Mouse (Mus musculus): ENCODE data around the gene Ccdc172.
A peak's percentile ranks its signal among the peaks of the same experiment; 100 is the strongest.

Gene Ccdc172

GRCm38 (mm10) chr19:58511818-58512217 is at the start of gene Ccdc172:
TSS of gene Ccdc172 (plus strand) at chr19:58511993.
- DNase-seq: no peak

DNA sequence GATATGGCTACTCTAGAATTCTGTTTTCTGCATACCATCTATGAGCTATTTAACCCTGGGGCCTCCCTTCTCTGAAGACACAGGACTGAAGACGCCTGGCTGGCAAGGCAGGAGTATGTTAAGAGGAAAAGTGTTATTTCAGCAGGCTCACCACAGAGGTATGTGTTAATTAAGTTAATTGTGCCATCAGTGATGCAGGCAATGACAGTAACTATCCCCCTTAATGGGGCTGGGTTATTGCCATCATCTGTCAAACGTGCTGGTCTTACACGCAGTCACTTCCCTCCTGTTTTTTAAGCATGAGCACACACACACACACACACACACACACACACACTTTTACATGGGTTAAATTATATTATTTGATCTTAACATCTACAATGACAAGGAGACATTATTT is 48.0 kb upstream of the Ccdc172 start:
- no peak for DNase-seq

DNA sequence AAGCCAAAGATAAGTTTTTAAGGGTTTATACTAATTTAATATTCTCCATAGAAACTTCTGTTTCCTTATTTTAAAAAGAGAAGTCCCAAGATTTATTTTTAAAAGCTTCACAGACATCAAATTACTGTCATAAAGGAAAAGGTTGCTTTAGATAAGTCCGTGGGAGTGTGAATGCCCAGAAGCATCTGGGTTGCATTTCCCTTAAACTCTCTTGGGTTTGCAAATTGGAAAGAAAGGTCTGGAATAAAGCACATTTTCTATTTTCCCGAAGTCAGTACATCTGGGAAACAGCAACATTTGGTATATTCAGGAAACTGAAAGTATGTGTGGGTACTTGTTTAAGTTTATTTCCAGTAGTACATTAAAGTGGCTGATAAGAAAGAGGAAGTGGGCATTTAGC is 43.5 kb upstream of the Ccdc172 start:
- no peak for DNase-seq

DNA sequence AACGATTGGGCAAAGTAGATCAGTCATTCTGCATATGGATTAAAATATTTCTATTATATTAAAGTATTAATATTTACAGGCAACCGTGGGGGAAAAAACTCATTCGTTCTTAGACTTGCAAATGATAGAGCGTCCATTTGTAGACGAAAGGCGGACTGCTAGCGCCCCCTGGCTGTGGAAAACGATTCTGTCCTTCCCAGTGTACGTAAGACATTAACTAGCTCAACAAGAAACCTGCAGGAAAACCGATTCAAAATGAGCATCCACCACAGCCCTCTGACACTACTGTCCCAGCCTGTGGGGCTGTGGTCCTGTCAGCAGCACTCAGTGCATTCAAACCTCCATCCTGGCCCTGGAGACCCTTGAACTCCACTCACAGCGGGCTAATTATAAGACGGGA is 42.4 kb upstream of the Ccdc172 start:
- DNase-seq: peak; percentile 77

- DNase-seq: no peak
Measured at GRCm38 (mm10) chr19:58474251-58474650, 37.5 kb upstream of the Ccdc172 start.

DNA sequence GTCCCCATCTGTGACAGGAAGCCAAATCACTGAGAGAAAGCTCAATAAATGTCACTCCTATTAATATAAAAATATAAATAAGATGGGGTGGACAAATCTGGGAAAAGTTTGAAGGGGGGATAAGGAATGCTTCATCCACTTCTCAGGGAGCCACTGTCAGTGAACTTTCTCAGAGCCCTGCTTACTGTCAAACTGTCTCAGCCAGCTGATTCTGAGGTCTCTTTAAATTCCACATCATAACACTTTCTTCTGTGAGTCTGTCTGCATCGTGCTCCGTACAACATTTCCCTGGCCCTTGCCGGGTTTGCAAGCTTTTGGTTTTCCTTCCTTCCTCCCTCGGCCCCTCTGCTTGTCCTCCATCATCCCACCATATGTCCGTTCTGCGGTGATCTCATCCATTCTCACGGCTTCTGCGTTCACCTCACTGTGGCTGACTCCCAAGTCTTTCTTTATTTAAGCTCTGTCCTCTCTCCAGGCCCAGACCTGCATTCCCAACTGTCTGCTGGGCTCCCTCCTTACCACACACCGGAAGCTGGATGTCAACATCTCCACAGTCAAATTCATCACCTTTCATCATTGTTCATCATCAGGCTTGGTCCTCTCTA is 29.3 kb upstream of the Ccdc172 start:
- no peak for DNase-seq

DNA sequence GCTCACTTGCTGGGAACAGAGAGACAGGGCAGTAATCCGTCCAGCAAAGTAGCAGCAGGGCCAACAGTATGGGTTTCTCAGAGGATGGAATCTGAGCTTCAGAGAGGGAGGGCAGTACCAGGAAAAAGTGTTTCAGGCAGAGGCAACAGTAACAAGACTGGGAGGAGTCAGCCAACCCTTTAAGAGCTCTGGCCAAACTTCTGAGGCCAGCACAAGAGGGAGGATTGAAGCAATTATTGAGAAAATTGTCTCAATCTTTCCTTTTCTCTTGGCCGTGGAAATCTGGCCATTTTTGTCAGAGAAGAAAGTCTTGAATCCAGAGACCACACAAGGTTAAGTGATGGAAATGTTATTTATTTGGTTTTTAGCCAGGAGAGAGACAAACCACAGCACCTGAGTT is 25.1 kb upstream of the Ccdc172 start:
- DNase-seq: no peak

DNA sequence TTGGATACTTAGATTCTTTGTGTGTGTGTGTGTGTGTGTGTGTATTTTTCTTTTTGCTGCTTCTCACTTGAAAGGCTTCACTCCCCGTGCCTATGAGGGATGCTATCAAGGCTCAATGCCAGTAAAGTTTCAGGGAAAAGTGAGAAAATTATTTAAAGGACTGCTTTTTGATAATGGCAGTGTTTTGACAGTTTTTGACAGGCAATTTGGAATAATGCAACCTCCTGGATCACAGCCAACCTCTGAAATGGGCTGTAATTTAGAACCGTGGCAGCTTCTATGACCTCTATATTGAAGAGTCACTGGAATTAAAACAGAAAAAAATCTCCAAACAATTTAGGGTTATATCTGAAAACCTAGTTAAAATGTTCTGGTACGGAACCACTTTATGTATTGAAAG is 14.7 kb upstream of the Ccdc172 start:
- DNase-seq: no peak

- no peak for DNase-seq
Measured at GRCm38 (mm10) chr19:58499420-58499966, 12.3 kb upstream of the Ccdc172 start.

DNA sequence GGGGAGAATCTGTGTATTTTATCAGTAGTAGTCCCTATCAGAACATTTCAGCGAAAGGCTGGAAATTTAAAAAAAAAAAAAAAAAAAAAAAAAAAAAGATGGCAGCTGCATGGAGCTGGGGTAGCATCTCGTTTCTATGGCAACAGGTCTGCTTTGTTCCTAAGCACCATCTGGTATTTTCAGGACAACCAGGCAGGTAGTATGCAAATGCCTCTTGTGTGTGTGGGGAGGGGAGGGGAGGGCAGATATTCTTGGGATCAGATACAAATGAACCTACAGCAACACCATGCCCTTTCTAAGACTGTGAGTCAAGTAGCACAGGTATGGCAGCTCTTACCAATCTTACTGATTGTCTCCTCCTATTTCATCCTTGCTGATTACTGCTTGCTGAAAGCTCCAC is 11.7 kb upstream of the Ccdc172 start:
- DNase-seq: no peak

GRCm38 (mm10) chr19:58521696-58522095 is 9.9 kb downstream of the Ccdc172 start:
- DNase-seq: no peak

DNA sequence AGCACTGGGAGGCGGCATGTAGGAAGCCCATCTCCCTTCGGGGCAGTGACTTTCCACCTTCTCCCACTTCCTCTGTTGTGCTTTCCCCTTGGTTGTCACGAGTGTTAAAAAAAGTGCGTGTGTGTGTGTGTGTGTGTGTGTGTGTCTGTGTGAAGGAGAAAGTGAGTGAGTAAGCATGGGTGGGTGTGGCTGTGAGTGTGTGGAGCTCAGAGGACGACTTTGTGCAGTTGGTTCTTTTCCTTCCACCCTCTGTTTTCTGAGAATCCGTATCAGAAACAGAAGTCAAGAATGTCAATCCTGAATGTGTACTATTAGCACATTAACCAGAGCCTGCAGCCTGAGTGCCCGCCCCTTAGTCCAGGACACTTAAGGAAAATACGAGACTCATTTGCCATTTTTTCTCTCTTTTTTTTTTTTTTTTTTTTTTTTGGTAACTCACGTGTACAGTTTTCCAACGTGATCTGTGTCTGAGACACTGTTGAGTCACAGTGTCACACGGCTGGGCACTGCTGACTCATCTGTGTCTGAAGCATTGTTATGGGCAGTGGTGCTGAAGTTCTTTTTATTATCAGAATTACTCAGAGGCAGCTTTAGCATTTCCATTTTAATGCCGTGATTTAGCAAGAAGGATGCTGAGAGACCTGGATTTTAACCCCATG is 12.1 kb downstream of the Ccdc172 start:
- DNase-seq: no peak

DNA sequence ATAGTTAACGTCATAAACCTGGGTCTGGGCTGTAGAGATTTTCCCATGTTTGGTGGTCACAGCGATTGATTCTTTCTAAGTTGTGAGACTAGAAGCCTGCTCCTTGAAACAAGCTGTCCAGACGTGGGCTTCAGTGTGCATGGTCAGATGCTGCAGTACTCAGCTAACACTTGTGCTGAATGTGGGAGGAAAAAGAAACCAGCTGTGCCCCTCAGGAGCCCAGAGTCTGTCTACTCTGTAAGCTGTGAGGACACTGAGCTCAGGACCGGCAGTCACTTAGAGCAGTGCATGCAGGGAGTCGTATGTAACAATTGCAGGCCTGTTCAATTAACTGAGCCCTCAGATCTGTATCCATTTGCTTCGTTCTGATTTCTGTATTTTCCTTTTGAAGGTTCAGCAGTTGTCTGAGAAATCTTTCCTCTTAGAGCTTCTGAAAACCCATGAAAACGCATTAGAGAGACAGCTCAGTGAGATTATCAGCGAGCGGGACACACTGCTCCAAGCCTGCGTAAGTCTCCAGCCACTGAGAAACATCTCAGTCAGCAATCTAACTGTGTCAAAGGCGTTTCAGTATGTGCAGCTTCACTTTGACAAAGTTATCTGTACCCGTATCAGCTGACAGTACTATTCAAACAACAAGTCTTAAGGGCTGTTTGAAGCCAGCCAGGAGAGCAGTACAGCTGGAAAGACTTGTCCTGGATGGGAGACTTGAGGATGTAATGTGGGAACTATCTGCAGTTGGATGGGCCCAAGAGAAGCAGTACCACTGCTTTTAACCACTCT is 13.9 kb downstream of the Ccdc172 start:
- DNase-seq: no peak

DNA sequence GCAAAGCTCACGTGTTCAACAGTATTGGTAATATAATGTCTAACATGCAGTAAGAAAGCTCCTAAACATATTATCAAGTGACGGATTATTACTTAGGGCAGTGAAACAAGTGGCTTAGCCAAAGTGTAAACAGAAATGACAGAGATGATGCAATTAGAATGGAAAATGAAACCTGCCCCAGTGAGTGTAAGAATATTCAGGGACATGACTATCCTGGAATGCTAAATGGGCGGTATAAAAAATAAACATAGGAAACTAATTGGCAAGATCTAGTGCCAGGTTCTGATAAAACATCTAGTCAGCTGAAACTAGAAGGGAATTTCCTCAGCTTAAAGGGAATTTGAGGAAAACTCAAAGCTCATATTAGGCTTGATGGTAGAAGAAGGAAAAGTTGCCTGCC is 21.3 kb downstream of the Ccdc172 start:
- no peak for DNase-seq

- no peak for DNase-seq
Measured at GRCm38 (mm10) chr19:58536691-58537090, 24.9 kb downstream of the Ccdc172 start.

- no peak for DNase-seq
Measured at GRCm38 (mm10) chr19:58540396-58540795, 28.6 kb downstream of the Ccdc172 start.

GRCm38 (mm10) chr19:58548367-58548766 is 36.6 kb downstream of the Ccdc172 start:
- DNase-seq: no peak

DNA sequence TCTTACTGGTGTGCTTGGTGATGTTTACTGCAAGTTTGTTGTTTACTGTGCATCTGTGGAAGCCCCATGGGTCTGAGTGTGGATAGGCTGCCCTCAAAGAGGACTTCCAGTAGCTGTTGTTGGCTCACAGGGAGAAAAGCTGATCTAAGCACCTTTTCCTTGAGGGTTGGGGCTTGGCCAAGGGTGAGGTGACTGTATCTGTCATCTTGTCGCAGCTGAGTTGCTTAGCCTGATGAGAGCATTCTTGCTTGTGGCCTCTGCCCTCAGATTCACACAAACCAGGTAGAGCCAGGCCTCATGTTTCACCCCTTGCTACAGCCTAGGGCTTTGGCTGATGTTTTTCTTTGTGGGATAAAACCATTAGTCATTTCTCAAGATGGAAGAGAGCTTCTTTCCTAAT is 38.7 kb downstream of the Ccdc172 start:
- no peak for DNase-seq

GRCm38 (mm10) chr19:58550916-58551315 is 39.1 kb downstream of the Ccdc172 start:
- no peak for DNase-seq

GRCm38 (mm10) chr19:58554974-58555373 is 43.2 kb downstream of the Ccdc172 start:
- DNase-seq: no peak

DNA sequence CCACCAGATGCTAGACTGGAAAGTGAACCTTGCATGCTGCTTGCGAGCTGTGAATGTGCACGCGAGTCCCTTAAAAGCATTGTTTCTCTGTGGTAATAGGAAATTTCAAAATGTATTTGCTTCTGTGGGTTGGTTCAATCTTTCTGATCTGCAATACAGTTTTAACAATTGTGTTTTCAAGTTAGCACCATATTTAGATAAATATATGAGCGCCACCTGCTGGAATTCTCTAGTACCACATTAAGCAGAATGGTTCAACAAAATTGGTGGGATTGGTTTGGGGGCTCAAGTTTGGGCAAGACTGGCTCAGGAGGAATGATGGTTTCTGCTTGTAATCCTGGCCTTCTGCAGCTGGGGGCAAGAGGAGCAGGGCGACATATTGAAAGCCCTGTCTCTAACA is 46.6 kb downstream of the Ccdc172 start:
- DNase-seq: peak; percentile 12

GRCm38 (mm10) chr19:58562301-58562815 is 50.6 kb downstream of the Ccdc172 start:
- no peak for DNase-seq

GRCm38 (mm10) chr19:58571566-58571965 is 59.8 kb downstream of the Ccdc172 start:
- DNase-seq: no peak

Measured in cerebellum, adult 8-10 months (tissue).